Mouse (Mus musculus) olfactory bulb, adult 2 months (tissue): ENCODE results near the gene Iqgap2.

Source experiments
- CTCF ChIP-seq: fragments of 200-500 bp; IDR thresholded peaks from 2 replicates; pipeline ENCODE4 v1.5.1; 2012; ENCODE audit warnings: low read depth, mild to moderate bottlenecking, low read length, moderate library complexity; ENCODE audit not compliant: insufficient read depth
- POLR2A ChIP-seq: fragments of 200-500 bp; IDR thresholded peaks from 2 replicates; pipeline ENCODE4 v1.6.1; 2012; ENCODE audit warnings: mild to moderate bottlenecking, low read depth, low read length, moderate library complexity; ENCODE audit not compliant: insufficient read depth

- TF ChIP-seq CTCF (no peak), POLR2A (no peak)
Measured at GRCm38 (mm10) chr13:95842803-95843202, 48.9 kb downstream of the Iqgap2 start.
